Mouse (Mus musculus) limb, embryonic 14.5 days (tissue): ENCODE measurements at regions not wholly inside any gene's neighbourhood (a gene's known extent, or its start where the extent isn't known, plus 50 kb on each side); places are given as distances from the start of the nearest gene placed in this dataset.

ENCODE experiments used
- ATAC-seq: fragments of 200-750 bp; cut with Nextera tagmentation; 2 replicates; pipeline ENCODE4 v1.8.0; 2017; ENCODE audit warnings: low read depth, moderate number of reproducible peaks, moderate TSS enrichment; ENCODE audit not compliant: low FRiP score
- DNase-seq: peaks from one replicate; pipeline ENCODE4 v3.0.0-alpha.2; 2015; ENCODE audit warnings: low spot score
- H3K27ac ChIP-seq: fragments of 300-500 bp; sonication (generic); replicated peaks from 2 replicates; pipeline ENCODE4 v1.5.1; 2014; ENCODE audit warnings: low read depth, mild to moderate bottlenecking, low read length, moderate library complexity, mixed read lengths
- H3K27me3 ChIP-seq: fragments of 300-500 bp; sonication (generic); 2 replicates; pipeline ENCODE4 v1.6.1; 2014; ENCODE audit warnings: low read length, mixed read lengths; ENCODE audit not compliant: control insufficient read depth, insufficient read depth
- H3K36me3 ChIP-seq: fragments of 300-500 bp; sonication (generic); 2 replicates; pipeline ENCODE4 v1.6.1; 2014; ENCODE audit warnings: mild to moderate bottlenecking, low read length, moderate library complexity, mixed read lengths; ENCODE audit not compliant: control insufficient read depth, insufficient read depth
- H3K4me1 ChIP-seq: fragments of 300-500 bp; sonication (generic); 2 replicates; pipeline ENCODE4 v1.6.1; 2014; ENCODE audit warnings: antibody characterized with exemption, low read length, mixed read lengths; ENCODE audit not compliant: control insufficient read depth, insufficient read depth
- H3K4me2 ChIP-seq: fragments of 300-500 bp; sonication (generic); replicated peaks from 2 replicates; pipeline ENCODE4 v1.6.1; 2014; ENCODE audit warnings: low read depth, mild to moderate bottlenecking, low read length, moderate library complexity; ENCODE audit not compliant: severe bottlenecking
- H3K4me3 ChIP-seq: fragments of 300-500 bp; sonication (generic); replicated peaks from 2 replicates; pipeline ENCODE4 v1.5.1; 2014; ENCODE audit warnings: low read length
- H3K9ac ChIP-seq: fragments of 300-500 bp; sonication (generic); 2 replicates; pipeline ENCODE4 v1.6.1; 2014; ENCODE audit warnings: mild to moderate bottlenecking, low read depth, low read length, moderate library complexity; ENCODE audit not compliant: severe bottlenecking
- H3K9me3 ChIP-seq: fragments of 300-500 bp; sonication (generic); 2 replicates; pipeline ENCODE4 v1.6.1; 2016; ENCODE audit warnings: low read length; ENCODE audit not compliant: control insufficient read depth
- POLR2A ChIP-seq: fragments of 200-500 bp; IDR thresholded peaks from 2 replicates; pipeline ENCODE4 v1.8.0; 2012; ENCODE audit warnings: inconsistent platforms, mild to moderate bottlenecking, moderate library complexity, borderline replicate concordance; ENCODE audit not compliant: insufficient read depth, insufficient read length; ENCODE audit errors: extremely low read depth
- WGBS: fragments of 180-500 bp; shearing (Covaris S2); extraction: QIAGEN DNeasy Blood & Tissue Kit; methylation state at CpG from one replicate; pipeline ENCODE4 v1.1.7; 2014; 5-methylcytosine and 5-hydroxymethylcytosine counted together

DNA sequence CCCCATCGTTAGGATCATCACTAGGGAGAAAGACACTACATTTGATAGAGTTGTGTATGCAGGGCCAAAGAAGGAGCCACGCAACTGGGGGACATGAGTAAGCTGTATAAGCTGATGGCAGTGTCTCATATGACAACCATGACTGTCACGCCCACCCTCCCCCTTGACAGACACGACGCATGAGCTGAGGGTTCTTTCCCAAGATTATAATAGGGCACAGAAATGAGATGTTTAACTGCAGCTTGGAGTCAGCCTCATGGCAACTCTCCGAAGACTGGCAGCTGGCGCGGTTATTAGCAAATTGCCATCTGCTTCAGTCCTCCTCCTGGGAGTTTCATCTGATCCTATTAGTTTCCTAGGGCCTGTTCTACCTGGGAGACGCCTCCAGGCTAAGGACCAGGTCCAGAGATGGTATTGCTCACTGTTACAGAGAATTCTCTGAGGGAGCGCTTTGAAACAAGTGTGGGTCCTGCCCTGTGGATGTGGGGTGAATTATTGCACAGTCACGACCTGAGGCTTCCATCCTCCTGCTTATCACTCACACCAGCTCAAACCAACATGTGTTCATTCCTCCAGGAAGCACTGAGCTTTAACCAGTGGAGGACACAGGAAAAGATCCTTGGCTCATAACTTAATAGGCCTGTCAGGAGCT lies 235.6 kb upstream of the Id2 start:
- WGBS: 74% methylated on average over 11 of the region's 11 CpGs
- H3K9ac ChIP-seq: no peak overlapping the region

GRCm38 (mm10) chr12:25330004-25330708 lies 233.2 kb upstream of the Id2 start:
- 81% methylated on average over 5 of the region's 5 CpGs for WGBS
- H3K9ac ChIP-seq: no peak overlapping the region
- no peaks in the 10 kb centered on the region for H3K36me3 ChIP-seq

More for the DNA sequence above, 235.6 kb upstream of the Id2 start:
- H3K36me3 ChIP-seq: no peaks in the 10 kb centered on the region
- DNase-seq: no peak
- H3K4me1 ChIP-seq: no peaks in the 10 kb centered on the region
- TF ChIP-seq POLR2A: no peak
- no peaks in the 10 kb centered on the region for H3K9me3 ChIP-seq
- no peak for ATAC-seq
- H3K27me3 ChIP-seq: no peaks in the 10 kb centered on the region
- H3K4me3 ChIP-seq: no peak overlapping the region
- no peak overlapping the region for H3K4me2 ChIP-seq
- H3K27ac ChIP-seq: no peak overlapping the region

GRCm38 (mm10) chr12:25325901-25326300 lies 229.0 kb upstream of the Id2 start:
- no peaks in the 10 kb centered on the region for H3K27me3 ChIP-seq
- TF ChIP-seq POLR2A: no peak

More at GRCm38 (mm10) chr12:25330004-25330708, 233.2 kb upstream of the Id2 start:
- ATAC-seq (no peak), DNase-seq (no peak)
- Histone ChIP-seq H3K4me1 (no peaks in the 10 kb centered on the region), H3K9me3 (no peaks in the 10 kb centered on the region), H3K27me3 (no peaks in the 10 kb centered on the region), H3K4me3 (no peak overlapping the region), H3K4me2 (no peak overlapping the region), H3K27ac (no peak overlapping the region)
- no peak for TF ChIP-seq POLR2A

GRCm38 (mm10) chr12:25323171-25323570 lies 226.2 kb upstream of the Id2 start:
- Histone ChIP-seq H3K4me3 (no peak overlapping the region), H3K4me2 (no peak overlapping the region), H3K27ac (no peak overlapping the region), H3K27me3 (no peaks in the 10 kb centered on the region), H3K9ac (no peak overlapping the region), H3K4me1 (no peaks in the 10 kb centered on the region), H3K36me3 (no peaks in the 10 kb centered on the region), H3K9me3 (no peaks in the 10 kb centered on the region)
- no peak for DNase-seq
- TF ChIP-seq POLR2A: no peak
- WGBS: 91% methylated on average over 1 of the region's 1 CpGs
- no peak for ATAC-seq

More at GRCm38 (mm10) chr12:25325901-25326300, 229.0 kb upstream of the Id2 start:
- ATAC-seq: no peak
- Histone ChIP-seq H3K27ac (no peak overlapping the region), H3K9me3 (no peaks in the 10 kb centered on the region), H3K36me3 (no peaks in the 10 kb centered on the region), H3K4me1 (no peaks in the 10 kb centered on the region), H3K4me2 (no peak overlapping the region), H3K4me3 (no peak overlapping the region), H3K9ac (no peak overlapping the region)
- DNase-seq: no peak
- 89% methylated on average over 3 of the region's 3 CpGs for WGBS

- Histone ChIP-seq H3K27me3 (no peaks in the 10 kb centered on the region), H3K9me3 (no peaks in the 10 kb centered on the region), H3K9ac (no peak overlapping the region), H3K4me3 (no peak overlapping the region), H3K4me2 (no peak overlapping the region), H3K27ac (no peak overlapping the region), H3K4me1 (peaks cover 6% of the 10 kb centered on the region), H3K36me3 (no peaks in the 10 kb centered on the region)
- 87% methylated on average over 3 of the region's 3 CpGs for WGBS
- no peak for TF ChIP-seq POLR2A
- no peak for ATAC-seq
- DNase-seq: no peak
Observed at GRCm38 (mm10) chr12:25320262-25320767, 223.4 kb upstream of the Id2 start.
